Mouse (Mus musculus): ENCODE measurements around the gene Tprn.
A peak's percentile ranks its signal among the peaks of the same experiment; 100 is the strongest.

Tprn gene

GRCm38 (mm10) chr2:25298046-25298445, 35.6 kb downstream of the Tprn start:
- DNase-seq, result no peak

GRCm38 (mm10) chr2:25303452-25303851, 41.0 kb downstream of the Tprn start:
- no peak for DNase-seq

- DNase-seq, result no peak
These were observed 41.7 kb downstream of the Tprn start for GRCm38 (mm10) chr2:25303931-25304656.

DNA sequence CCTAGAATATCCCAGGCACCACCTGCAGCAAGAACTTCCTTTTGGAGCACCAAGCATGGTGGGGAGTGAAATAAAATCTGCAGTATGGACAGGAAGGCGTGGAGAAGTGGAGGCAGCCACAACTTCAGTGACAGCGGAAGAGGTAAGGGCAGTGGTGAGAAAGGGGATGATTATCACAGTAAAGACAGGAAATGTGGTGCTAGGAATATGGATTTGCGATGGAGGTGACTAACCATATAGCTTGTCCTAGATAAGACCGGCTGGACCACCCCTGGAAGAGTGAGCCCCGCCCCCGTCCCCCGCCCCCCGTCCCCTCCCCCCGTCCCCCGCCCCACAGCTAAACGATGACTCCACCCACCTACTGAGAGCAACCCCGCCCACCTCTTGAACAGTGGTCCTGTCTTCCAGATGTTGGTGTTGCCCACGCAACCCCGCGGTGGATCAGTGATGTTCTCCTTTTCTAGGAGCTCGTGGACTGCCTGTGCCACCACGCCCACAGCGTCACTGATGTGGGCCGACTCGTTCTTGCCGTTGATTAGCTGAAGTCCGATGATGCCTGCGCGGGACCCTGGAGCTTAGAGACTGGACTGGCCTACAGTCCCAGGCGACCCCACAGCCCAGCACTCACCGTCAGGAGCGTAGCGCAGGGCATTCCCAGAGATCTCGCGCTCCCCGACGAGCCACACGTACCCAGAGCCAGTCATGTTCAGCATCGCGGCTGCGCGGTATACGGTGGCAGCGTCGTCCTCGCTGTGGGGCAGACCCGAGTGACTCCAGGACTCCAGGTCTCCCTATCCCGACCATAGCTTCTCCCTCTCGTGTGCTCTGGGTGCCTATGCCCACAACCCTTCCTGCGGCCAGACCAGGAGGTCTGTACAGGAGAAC, 42.5 kb downstream of the Tprn start:
- DNase-seq, result peak; percentile 60 to 65

GRCm38 (mm10) chr2:25305587-25306359, 43.4 kb downstream of the Tprn start:
- no peak for DNase-seq

DNA sequence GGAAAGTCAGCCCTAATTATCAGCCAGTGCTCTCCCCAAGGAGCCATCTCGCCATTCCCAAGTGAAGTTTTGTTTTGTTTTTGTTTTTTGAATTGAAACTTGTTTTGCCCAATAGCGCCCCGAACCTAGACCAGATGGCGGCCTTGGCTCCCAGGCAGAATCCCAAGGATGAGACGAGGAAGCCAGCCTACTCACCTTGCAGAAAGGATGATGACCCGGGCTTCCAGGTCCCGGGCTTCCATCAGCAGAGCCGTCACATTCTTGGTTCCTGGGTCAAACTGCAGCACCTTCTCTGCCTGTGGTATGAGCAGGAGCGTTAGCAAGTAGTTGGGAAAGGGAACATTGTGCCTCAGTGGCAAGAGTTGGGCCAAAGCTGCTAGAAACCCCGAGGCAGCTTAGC, 47.8 kb downstream of the Tprn start:
- no peak for DNase-seq

- DNase-seq, result no peak
These were observed 48.6 kb downstream of the Tprn start for GRCm38 (mm10) chr2:25310969-25311368.

DNA sequence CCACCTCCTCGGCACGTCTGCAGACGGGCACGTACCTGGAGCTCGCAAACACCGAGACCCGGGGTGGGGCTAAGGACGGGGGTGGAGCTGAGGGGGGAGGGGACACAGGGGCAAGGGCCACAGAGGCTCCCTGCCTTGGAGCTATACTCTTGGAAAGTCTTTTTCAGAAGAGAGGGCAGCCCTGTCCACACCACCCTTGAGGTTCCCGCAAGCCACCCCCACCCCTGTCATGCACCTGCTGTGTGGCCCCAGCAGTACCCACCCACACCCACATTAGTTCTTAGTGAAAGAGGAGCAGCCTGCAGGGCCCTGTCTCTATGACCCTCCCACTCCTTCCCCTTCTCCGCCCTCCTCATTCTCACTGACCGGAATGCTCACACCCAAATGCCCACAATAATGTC, 49.1 kb downstream of the Tprn start:
- DNase-seq, result no peak

GRCm38 (mm10) chr2:25318119-25318966, 55.9 kb downstream of the Tprn start:
- no peak for DNase-seq

DNA sequence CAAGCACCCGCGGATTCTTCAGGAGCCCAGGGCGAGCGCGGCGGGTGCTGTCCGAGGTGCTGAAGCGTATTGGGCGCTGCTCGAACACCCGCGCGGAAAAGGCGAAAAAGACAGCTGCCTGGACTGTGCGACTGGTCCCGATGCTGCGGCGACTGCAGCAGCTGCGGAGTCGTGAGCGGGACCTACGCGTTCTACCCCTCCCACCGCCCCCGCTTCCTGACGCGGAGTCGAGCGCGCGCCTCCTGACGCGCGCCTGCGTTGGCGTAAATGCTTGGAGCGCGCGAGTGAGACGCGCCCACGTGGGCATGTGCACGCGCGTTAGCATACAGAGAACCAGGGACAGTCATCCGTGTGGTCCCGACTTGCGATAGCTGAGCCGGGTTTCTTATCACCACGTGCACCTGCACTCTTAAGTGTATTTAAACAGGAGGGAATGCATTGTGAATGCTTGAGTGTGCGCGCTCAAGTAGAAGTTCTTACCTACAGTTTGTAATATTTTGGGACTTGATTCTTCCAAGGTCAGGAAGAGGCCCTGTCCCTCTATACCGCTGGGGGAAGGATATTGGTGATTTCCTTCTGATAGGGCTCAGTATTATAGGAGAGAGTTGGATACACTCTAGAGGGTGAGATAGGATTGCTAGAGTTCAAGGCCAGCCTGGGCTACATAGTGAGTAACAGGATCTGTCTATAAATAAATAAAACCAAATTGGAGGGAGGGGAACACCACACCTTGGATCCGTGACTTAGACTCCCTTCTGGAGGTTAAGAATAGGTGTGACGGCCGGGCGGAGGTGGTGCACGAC, 56.8 kb downstream of the Tprn start, which contains the start of gene Grin1:
Gene Grin1, minus strand, starts transcription at position 217 of the 803 bp plus-strand sequence.
- DNase-seq, result peak; percentile 64 to 73

Measured in B cell, adult 2 months (primary cell).